Mouse (Mus musculus) embryonic stem cell, embryonic (primary cell): ENCODE results near the gene Sec23ip.

Source experiments
- CTCF ChIA-PET, 4 experiments: fragments of 300-600 bp in 2 of 4; fragments of 350-600 bp in 2 of 4; sonication (Branson Sonifier 250); formaldehyde crosslinking; loops; one replicate each; lab custom pipeline; 2022; ENCODE audit warnings: inconsistent platforms in 2 of 4; lab: Charles Lee
- POLR2A ChIA-PET, 4 experiments: fragments of 300-600 bp in 2 of 4; fragments of 350-600 bp in 2 of 4; sonication (Branson Sonifier 250); formaldehyde crosslinking; loops; one replicate each; lab custom pipeline; 2022; ENCODE audit warnings: antibody characterized with exemption in 4 of 4, inconsistent platforms in 1 of 4; lab: Charles Lee

Gene Sec23ip

DNA sequence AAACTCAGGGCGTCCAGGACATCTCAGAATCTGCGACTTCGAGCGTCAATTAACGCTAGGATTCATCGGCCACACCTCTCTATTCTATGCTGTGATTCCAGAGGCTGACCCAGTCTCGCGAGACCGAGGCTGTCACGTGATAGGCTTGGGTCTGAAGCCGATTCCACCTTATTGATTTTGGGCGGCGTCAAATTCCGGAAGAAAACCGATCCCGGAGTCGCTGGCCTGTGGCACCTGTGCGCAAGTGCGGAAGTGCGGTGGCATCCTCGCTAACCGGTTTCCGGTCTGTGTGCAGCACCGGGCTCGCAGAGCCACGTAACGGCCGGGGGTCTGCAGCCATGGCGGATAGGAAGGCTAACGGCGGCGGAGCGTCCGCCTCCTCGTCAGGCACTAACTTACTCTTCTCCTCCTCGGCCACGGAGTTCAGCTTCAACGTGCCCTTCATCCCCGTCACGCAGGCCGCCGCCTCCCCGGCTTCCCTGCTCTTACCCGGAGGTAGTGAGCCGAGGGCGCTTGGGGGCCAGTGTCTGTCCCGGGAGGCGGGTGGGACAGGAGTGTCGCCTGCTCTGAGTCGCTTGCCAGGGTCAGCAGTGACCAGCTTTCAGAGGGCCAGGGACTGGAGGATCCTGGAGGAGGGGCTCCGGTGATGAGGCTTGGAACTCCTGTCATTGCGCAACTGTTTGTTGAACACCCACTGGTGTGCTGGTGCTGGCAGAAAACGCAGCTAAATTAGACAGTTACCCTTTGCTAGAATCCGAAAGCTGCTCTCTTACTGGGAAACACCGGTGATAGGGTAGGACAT, at the start of gene Sec23ip:
Gene Sec23ip, plus strand, starts transcription at position 260 of the 802 bp plus-strand sequence.
- ChIA-PET CTCF (interaction anchor here in 2 of 4 experiments (0.5 to 0.6 kb wide), 3 partner anchors 10 to 379 kb away, joined by 3 to 8 read pairs (median 3); no protein-coding TSS in a partner anchor), POLR2A (interaction anchor here in 3 of 4 experiments (0.6 to 11.0 kb wide), 21 partner anchors 8 to 1946 kb away, joined by 3 to 111 read pairs (median 4); partner anchors contain the start of genes Tial1 (in 2 of the 3), Bag3 (in 1 of the 3), Inpp5f (in 1 of the 3) and Orai3 (in 1 of the 3))

DNA sequence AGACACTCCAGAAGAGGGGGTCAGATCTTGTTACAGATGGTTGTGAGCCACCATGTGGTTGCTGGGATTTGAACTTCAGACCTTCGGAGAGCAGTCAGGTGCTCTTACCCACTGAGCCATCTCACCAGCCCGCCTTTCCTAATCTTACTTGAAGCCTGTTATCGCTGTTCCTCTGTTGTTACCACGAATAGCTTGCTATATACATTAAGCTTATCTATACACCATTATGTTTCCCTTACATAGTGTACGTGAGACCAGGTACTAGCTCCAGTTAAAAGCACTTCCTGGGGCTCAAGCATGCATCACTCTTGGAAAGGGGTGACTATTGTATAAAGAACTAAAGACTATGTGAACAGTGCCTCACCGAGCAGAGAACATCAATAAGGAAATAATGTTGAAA, 44.8 kb upstream of the Sec23ip start:
- POLR2A ChIA-PET, result interaction anchor here (0.6 to 5.8 kb wide), 9 partner anchors 9 to 238 kb away, joined by 3 to 28 read pairs (median 5); partner anchors contain the start of gene Tial1 (in 2 of the 4)

DNA sequence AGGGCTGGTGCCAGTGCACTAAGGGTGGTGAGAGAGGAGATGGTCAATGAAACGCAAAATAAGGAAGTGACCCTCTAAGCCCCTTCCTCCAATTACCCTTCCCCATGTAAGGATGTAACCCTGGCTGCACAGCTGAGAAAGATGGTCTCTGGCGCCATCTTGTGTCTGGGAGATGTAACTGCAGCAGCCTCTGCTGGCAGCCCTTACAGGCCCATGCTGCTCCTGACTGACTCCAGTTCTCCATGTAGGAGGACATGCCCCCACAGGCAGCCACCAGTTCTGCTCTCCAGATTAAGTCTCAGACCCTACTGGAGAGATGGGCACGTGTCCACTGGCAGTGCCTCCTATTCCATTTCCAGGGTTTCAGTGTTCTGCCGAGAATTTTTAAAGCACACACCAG, 39.0 kb upstream of the Sec23ip start:
- CTCF ChIA-PET, result interaction anchor here (0.5 to 2.2 kb wide), 17 partner anchors 8 to 543 kb away, joined by 3 to 25 read pairs (median 3); partner anchors contain the start of gene Rgs10 (in 1 of the 4)
- POLR2A ChIA-PET, result interaction anchor here in 2 of 4 experiments (1.0 to 5.2 kb wide), 10 partner anchors 14 to 251 kb away, joined by 3 to 14 read pairs (median 6); partner anchors contain the start of genes Tial1 (in 2 of the 2), Bag3 (in 1 of the 2) and Mcmbp (in 1 of the 2)

More for the DNA sequence above, 44.8 kb upstream of the Sec23ip start:
- CTCF ChIA-PET, result interaction anchor here in 2 of 4 experiments (1.0 to 2.2 kb wide), 3 partner anchors 23 to 355 kb away, joined by 4 read pairs; no protein-coding TSS in a partner anchor

DNA sequence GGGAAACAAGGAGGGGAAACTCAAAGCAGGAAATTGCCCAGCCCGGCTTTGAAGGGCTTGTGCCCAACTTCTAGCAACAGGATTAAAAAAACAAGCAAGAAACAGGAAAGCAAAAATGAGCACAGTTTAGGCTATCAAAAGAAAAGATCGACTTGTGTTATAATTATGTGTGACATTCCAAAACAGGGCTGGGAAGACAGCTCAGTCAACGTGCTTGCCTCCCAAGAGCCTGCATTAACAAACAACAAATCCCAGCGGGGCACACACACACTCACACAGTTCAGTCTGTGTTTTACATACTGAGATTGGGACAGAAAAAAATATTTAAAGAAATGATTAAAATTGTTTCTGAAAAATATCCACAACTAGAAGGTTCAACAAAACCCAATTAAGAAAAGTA, 26.8 kb upstream of the Sec23ip start:
- ChIA-PET POLR2A (interaction anchor here in 1 of 4 experiments (0.7 to 3.0 kb wide), 4 partner anchors 10 to 40 kb away, joined by 3 to 15 read pairs (median 4); partner anchors contain the start of gene Mcmbp), CTCF (interaction anchor here in 1 of 4 experiments (0.6 kb wide), 1 partner anchor 1024 kb away, joined by 3 read pairs; no protein-coding TSS in a partner anchor)

DNA sequence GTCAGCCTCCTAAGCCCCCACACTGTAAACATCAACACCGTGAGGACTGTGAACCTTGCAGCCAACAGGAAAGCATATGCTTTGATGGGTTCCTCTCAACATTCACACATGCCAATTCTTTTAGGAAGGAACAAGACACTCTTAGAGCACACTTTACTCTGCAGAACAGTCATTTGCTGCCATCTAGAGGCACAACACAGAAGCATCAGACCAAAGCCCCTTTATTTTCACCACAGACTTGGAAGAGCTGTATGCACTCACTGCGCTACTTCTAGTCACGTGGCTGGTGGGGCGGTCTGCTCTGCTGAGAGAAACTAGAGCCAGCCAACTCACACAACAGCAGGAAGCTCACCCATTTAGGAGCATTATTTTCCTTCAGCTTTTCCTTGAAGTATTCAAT, 20.0 kb upstream of the Sec23ip start:
- CTCF ChIA-PET, result interaction anchor here (0.6 to 2.1 kb wide), 45 partner anchors 9 to 837 kb away, joined by 3 to 21 read pairs (median 4); partner anchors contain the start of genes Bag3 (in 1 of the 4), Inpp5f (in 1 of the 4), Mcmbp (in 1 of the 4) and Tial1 (in 1 of the 4)
- POLR2A ChIA-PET, result interaction anchor here (0.6 to 7.1 kb wide), 25 partner anchors 8 to 757 kb away, joined by 3 to 111 read pairs (median 5); partner anchors contain the start of genes Mcmbp (in 3 of the 4), Tial1 (in 3 of the 4), Bag3 (in 2 of the 4) and 9130023H24Rik (in 1 of the 4)

DNA sequence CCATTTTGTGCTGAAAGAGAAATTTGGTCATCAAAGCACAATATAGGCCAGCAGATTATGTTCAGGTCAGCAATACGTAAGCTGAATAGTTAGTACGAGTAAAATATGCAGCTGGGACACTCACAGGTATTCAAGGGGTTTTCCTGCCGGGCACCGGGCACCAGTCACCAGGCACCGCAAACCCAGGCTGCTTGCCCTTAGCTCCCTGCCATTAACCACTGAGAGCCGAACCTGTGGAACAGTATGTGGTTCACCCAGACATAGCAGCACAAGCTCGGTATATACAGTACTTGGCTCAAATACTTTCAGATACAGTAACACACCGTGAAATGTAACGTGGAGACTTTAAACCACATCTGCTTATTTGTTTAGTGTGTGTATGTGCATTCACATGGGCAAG, 19.6 kb upstream of the Sec23ip start:
- ChIA-PET POLR2A (interaction anchor here (0.5 to 7.1 kb wide), 27 partner anchors 8 to 487 kb away, joined by 3 to 111 read pairs (median 5); partner anchors contain the start of genes Mcmbp (in 3 of the 4), Tial1 (in 3 of the 4), Bag3 (in 2 of the 4) and 9130023H24Rik (in 1 of the 4)), CTCF (interaction anchor here (0.6 to 2.1 kb wide), 44 partner anchors 8 to 837 kb away, joined by 3 to 21 read pairs (median 4); partner anchors contain the start of genes Bag3 (in 1 of the 4), Inpp5f (in 1 of the 4), Mcmbp (in 1 of the 4) and Tial1 (in 1 of the 4))

DNA sequence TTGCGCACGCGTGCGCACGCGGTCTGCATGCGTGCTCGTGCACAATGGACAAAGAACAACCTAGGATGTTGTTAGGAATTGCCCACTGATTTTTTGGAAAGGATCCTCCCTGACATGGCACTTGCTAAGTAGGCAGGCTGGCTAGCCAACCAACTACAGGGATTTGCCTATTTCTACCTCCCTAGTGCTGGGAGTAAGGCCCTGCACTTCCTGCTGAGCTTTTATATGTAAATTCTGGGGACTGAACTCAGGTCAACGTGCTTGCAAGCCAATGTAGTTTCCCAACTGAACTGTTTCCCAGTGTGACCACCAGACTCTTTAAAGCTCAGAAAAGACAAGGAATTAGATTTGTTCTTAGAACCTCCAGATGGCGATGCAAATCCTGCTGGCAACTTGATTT, 17.7 kb upstream of the Sec23ip start:
- ChIA-PET CTCF (interaction anchor here (0.6 to 1.3 kb wide), 9 partner anchors 9 to 902 kb away, joined by 3 to 8 read pairs (median 3); partner anchors contain the start of genes Mcmbp (in 1 of the 4) and Tial1 (in 1 of the 4)), POLR2A (interaction anchor here (0.5 to 3.7 kb wide), 19 partner anchors 9 to 756 kb away, joined by 3 to 89 read pairs (median 4); partner anchors contain the start of genes Mcmbp (in 4 of the 4) and Tial1 (in 3 of the 4))

DNA sequence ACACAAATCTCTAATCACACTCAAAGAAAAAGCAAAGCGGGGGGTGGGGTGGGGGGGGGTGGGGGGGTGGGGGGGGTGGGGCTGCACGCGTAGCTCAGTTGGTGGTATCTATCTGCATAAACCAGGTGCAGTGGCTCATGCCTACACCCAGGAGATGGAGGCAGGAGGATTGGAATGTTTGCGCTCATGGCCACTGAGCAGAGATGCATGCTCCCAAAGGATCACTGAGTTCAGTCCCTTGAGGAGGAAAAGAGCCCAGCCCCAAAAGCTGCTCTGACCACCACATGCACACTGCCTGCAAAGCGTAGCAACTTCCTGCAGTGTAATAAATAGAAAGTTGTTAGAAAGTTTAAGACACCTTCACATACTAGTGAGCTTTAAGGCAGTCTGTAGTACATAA, 17.0 kb upstream of the Sec23ip start:
- ChIA-PET POLR2A (interaction anchor here (0.6 to 3.7 kb wide), 17 partner anchors 8 to 327 kb away, joined by 3 to 89 read pairs (median 5); partner anchors contain the start of genes Mcmbp (in 4 of the 4) and Tial1 (in 2 of the 4)), CTCF (interaction anchor here (0.6 to 1.3 kb wide), 9 partner anchors 8 to 901 kb away, joined by 3 to 8 read pairs (median 3); partner anchors contain the start of genes Mcmbp (in 1 of the 4) and Tial1 (in 1 of the 4))

DNA sequence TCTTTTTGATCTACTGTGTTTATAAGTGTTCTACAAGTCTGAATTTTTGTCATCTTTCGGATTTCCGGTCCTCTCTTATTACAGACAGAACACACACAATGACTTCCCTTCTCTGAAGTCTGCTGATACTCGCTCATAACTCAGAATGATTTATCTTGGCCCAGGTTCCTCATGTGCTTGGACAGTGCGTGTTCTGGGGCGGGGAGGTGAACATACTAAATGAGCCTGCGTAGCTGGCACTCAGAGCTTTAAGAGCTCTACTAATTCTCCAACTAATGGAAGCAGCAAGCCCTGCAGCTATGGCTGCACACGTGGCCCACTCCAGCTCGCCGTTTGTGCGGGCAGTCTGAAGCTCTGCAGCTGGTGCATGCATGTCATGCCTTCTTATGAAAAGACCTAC, 16.0 kb upstream of the Sec23ip start:
- POLR2A ChIA-PET, result interaction anchor here in 3 of 4 experiments (0.6 to 3.7 kb wide), 7 partner anchors 10 to 321 kb away, joined by 3 to 89 read pairs (median 3); partner anchors contain the start of gene Mcmbp (in 3 of the 3)

DNA sequence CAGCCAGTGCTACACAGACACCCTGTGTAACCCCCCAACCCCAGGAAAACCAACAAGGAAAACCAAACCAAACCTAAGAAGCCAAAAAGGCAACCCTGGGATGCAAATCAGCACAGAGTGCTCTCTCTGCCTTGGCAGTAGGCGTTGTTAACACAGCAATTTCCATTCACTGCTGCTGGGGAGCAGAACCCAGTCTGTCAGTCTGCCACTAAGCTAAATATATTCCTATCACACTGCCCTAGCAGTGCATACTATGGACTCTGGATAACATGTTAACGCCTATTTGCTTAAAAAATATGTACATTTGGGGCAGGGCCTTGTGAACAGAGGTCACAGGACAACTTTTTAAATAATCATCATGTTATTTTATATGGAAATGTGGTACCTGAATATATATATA, 13.2 kb upstream of the Sec23ip start:
- ChIA-PET POLR2A (interaction anchor here in 2 of 4 experiments (0.9 to 1.6 kb wide), 4 partner anchors 9 to 270 kb away, joined by 3 to 6 read pairs (median 4); partner anchors contain the start of genes Mcmbp (in 2 of the 2) and Tial1 (in 1 of the 2)), CTCF (interaction anchor here in 1 of 4 experiments (1.0 kb wide), 1 partner anchor 48 kb away, joined by 3 read pairs; no protein-coding TSS in a partner anchor)

More for the DNA sequence above, 16.0 kb upstream of the Sec23ip start:
- CTCF ChIA-PET, result no interaction called here

DNA sequence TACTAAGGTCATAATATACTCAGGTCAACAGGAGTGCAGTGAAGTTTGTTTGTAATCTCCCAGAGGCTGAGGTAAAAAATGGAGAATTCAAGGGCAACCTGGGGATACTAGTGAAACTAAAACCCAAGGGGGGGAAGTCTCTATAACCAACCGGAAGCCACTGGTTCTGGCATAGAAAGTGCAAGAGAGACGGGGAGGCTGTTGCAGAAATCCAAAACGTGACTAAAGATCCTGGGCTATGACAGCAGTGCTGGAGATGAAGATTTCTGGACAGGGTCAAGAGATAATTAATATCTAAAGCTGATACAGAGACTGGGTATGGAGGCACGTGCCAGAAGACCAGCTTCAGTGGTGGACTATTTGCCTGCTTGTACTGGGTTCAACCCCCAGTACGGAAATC, 6.7 kb upstream of the Sec23ip start:
- ChIA-PET CTCF (interaction anchor here in 2 of 4 experiments (0.7 to 4.3 kb wide), 3 partner anchors 13 to 366 kb away, joined by 3 to 21 read pairs (median 3); no protein-coding TSS in a partner anchor), POLR2A (interaction anchor here in 3 of 4 experiments (0.5 to 11.0 kb wide), 8 partner anchors 10 to 468 kb away, joined by 3 to 111 read pairs (median 15); no protein-coding TSS in a partner anchor)

DNA sequence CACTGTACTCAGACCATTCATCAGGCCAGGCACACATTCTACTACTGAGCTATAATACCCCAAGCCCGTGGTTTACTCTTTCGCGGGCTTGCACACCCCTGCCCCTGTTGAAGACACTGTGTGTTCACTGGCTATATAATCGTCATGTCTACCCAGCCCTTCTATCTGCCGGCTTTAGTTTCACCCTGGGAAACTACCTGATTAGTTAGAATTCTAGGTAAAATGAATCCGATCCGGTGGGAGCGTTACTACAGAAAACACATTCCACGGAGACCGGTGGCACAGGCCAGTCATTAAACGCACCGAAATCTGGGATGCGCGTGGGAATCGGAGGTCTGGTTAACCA, 5.7 kb upstream of the Sec23ip start:
- POLR2A ChIA-PET, result interaction anchor here (0.5 to 11.0 kb wide), 22 partner anchors 8 to 1513 kb away, joined by 3 to 111 read pairs (median 5); partner anchors contain the start of genes Inpp5f (in 2 of the 4) and Tial1 (in 2 of the 4)
- CTCF ChIA-PET, result interaction anchor here in 1 of 4 experiments (1.1 to 4.3 kb wide), 2 partner anchors 14 to 366 kb away, joined by 3 to 21 read pairs; no protein-coding TSS in a partner anchor

DNA sequence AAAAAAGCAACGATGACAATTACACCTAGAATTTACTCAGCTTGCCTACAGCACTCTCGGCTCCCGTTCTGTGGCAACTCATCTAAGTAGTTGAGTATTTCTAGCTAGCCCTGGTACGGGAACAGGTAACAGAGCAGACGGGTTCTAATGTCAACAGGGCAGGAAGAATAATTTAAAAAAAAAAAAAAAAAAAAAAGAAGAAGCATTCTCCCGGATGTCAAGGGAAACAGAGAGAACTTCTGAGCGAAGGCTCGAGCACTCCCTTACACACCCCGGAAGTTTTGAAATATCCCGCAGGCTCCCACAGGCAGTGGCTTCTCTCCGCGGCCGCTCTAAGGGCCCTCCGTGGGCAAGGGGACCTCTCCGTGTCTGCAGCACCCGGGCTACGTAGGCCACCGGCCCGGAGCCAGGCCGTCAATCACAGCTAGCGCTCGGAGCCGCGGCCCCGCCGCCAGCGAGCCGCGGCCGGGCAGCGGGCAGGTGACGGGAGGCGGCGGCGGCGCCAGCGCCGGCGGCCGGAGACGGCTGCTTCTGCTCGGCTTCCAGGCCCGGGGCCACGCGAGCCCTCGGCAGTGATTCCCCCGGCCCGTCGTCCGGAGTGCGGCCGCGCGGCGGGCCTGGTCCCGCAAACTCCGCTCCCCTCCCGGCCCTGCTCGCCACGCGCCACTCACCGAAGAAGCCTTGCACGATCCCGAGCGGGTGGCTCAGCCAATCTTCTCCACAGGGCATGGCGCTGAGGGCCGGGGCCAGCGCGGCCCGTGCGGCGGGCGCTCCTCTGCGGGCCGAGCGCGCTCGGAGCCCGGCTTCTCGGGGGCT, 5.1 kb upstream of the Sec23ip start:
- POLR2A ChIA-PET, result interaction anchor here (0.5 to 11.0 kb wide), 39 partner anchors 7 to 1512 kb away, joined by 3 to 111 read pairs (median 4); partner anchors contain the start of genes Tial1 (in 3 of the 4), Bag3 (in 2 of the 4) and Inpp5f (in 2 of the 4)
- CTCF ChIA-PET, result interaction anchor here in 1 of 4 experiments (1.0 to 4.3 kb wide), 2 partner anchors 12 to 14 kb away, joined by 4 to 21 read pairs; no protein-coding TSS in a partner anchor

DNA sequence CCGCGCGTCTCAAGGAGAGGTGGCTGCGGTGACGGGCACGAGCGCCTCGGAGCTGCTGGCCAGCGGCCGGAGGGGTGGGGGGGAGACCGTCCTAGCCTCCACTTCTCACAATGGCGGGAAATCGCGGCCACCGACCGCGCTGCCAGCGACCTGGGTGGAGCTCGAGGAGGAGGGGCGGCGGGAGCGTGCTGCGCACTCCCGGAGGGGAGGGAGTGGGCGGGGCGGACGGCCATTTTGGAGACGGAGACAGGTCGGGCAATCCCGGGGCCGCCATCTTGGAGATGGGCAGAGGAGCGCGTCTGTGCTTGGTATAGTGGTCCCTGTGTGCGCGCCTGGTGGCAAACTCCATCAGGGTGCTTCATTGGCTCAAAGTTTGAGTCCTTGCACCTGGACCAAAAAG, 4.4 kb upstream of the Sec23ip start, which contains the start of gene Mcmbp:
Gene Mcmbp, minus strand, starts transcription at position 162 of the 400 bp plus-strand sequence.
- ChIA-PET POLR2A (interaction anchor here (0.6 to 11.0 kb wide), 34 partner anchors 8 to 281 kb away, joined by 3 to 111 read pairs (median 4); partner anchors contain the start of genes Tial1 (in 3 of the 4), Bag3 (in 2 of the 4) and Inpp5f (in 1 of the 4)), CTCF (interaction anchor here in 1 of 4 experiments (1.0 to 4.3 kb wide), 2 partner anchors 13 to 15 kb away, joined by 4 to 21 read pairs; no protein-coding TSS in a partner anchor)

DNA sequence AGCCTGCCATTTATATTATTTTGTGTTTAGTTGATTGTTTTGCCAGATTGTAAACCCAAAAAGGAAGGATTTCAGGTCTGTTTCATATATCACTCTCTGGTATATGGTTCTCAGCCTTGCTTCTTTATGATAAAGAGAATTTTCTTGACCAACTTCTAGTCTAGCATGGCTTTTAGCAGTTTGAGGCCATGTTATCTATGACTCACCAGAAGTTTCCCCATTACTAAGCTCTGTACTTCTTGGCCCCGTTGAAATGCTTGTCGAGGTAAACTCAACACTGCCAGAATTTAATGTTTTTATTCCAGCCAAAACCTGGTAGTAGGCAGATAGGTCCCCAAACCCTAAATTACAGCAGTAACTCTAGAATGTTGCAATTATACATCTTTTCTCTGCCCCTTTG, 845 bp upstream of the Sec23ip start:
- POLR2A ChIA-PET, result interaction anchor here in 1 of 4 experiments (0.6 to 11.0 kb wide), 4 partner anchors 16 to 974 kb away, joined by 3 to 111 read pairs (median 6); partner anchors contain the start of gene Orai3
- CTCF ChIA-PET, result no interaction called here
